Mouse (Mus musculus) heart, postnatal 10 days (tissue): ENCODE measurements around the gene Sox6. TPM values are rescaled to one million over a fixed set of nuclear protein-coding genes. Genes with fewer than 3 reads are reported as not detected.
A peak's percentile ranks its signal among the peaks of the same experiment; 100 is the strongest.
"Not testable (repeated sequence)": the region's sequence is repeated elsewhere in the genome, so short reads cannot be mapped to it uniquely, and the experiment has no call there.

Experiments used
- DNase-seq, 2 experiments: peaks; one replicate each; pipeline ENCODE4 v3.0.0; 2021
- intact Hi-C: fragments of 180-260 bp; cut with DNase I; formaldehyde crosslinking; loops from one replicate; pipeline ENCODE4 v1.15.1; 2025
- total RNA-seq, 2 experiments: library from RNA; stranded (reverse); gene quantifications; 2 replicates each; pipeline ENCODE4 v1.2.3; 2021

Gene Sox6
- total RNA-seq, 2 experiments from 2014 or later: 22.9 to 30.3 TPM

GRCm38 (mm10) chr7:115684142-115684541 lies 354.5 kb downstream of the Sox6 start:
- intact Hi-C loops: no loop called here

GRCm38 (mm10) chr7:115671749-115672148 lies 366.8 kb downstream of the Sox6 start:
- DNase-seq: no peak
- intact Hi-C loops: no loop called here

More at GRCm38 (mm10) chr7:115684142-115684541, 354.5 kb downstream of the Sox6 start:
- no peak for DNase-seq

GRCm38 (mm10) chr7:115671272-115671671 lies 367.3 kb downstream of the Sox6 start:
- intact Hi-C loops: no loop called here
- peak; percentile 12 to 15 for DNase-seq

DNA sequence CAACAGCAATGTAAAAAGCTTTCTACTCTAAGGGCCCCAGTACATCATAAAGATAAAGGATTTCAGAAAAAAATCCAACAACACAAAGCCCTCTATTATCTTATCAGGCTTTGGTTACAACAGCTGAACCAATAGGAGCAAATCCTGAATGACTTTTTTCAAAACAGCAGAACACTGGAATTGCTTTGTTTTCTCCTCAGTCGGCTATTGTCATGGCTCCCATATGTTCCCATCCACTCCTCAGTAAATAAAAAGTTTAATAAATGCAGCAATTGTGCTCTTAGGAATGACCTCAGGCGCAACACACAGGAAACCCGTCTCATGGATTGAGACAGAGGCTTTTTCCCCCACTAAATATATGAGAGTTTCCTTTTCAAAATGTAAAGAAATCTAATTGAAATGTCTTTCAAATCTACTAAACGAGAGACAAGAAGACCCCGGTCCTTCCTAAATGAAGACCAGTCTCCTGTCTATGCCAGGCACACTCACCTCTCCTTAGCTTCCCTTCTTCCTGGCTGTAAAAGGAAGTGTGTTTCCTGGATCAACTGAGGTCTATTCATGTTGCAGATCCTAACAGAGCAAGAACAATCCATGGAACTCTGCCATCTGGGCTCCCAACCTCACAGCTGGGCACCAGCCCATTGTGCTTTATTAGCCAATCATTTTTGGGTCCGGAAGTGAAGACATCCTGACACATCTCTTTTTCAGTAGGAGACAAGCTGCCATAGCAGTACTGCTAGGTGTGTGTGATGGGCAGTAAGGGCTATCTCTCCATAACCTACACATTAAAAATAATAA lies 369.2 kb downstream of the Sox6 start:
- DNase-seq: peak; percentile 50 to 65
- intact Hi-C loops: loop anchor here (10.0 kb wide), 1 partner anchor 365 kb away; the partner anchor contains the start of genes 1110004F10Rik and Sox6

DNA sequence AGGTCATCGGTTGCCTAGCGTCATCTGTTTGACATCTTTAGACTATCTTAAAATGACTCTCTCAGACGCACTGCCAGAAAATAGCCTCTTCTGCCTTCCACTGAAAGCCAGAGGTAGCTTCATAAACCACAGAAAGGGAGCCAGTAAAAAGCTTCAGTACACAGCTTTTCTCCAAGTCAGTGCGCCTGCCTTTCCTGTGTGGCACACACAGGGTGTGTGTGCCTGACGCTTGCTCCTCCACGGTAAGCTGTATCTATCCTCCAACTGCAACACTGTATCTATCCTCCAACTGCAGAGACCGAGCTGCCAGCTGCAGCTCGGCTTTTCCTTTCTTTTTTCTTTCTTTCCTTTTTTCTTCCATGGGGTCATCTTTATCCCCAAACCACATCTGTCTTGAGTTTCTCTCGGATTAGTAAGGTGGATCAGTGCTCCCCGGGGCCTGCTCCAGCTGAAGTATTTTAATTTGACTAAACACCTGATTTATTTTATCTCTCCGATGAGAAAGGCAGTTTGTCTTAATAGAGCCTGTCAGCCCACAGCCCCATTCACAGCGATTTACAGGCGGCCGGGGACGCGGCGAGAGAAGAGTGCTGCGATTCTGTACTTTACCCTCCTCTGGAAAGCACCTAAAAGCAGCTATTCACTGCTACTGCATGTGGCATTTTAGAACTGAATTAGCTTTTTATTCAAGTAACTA lies 371.8 kb downstream of the Sox6 start:
- DNase-seq: peak in 1 of 2 experiments; percentile 15
- intact Hi-C loops: loop anchor here (10.0 kb wide), 1 partner anchor 368 kb away; the partner anchor contains the start of genes 1110004F10Rik and Sox6

- DNase-seq: no peak
- intact Hi-C loops: loop anchor here (10.0 kb wide), 1 partner anchor 371 kb away; the partner anchor contains the start of genes 1110004F10Rik and Sox6
Observed at GRCm38 (mm10) chr7:115663399-115663798, 375.2 kb downstream of the Sox6 start.

- intact Hi-C loops: loop anchor here (10.0 kb wide), 1 partner anchor 373 kb away; the partner anchor contains the start of genes 1110004F10Rik and Sox6
- no peak for DNase-seq
Observed at GRCm38 (mm10) chr7:115662121-115662520, 376.5 kb downstream of the Sox6 start.

GRCm38 (mm10) chr7:115646696-115647095 lies 391.9 kb downstream of the Sox6 start:
- intact Hi-C loops: no loop called here
- DNase-seq: no peak

- intact Hi-C loops: no loop called here
- no peak for DNase-seq
Observed at GRCm38 (mm10) chr7:115645971-115646447, 392.6 kb downstream of the Sox6 start.

DNA sequence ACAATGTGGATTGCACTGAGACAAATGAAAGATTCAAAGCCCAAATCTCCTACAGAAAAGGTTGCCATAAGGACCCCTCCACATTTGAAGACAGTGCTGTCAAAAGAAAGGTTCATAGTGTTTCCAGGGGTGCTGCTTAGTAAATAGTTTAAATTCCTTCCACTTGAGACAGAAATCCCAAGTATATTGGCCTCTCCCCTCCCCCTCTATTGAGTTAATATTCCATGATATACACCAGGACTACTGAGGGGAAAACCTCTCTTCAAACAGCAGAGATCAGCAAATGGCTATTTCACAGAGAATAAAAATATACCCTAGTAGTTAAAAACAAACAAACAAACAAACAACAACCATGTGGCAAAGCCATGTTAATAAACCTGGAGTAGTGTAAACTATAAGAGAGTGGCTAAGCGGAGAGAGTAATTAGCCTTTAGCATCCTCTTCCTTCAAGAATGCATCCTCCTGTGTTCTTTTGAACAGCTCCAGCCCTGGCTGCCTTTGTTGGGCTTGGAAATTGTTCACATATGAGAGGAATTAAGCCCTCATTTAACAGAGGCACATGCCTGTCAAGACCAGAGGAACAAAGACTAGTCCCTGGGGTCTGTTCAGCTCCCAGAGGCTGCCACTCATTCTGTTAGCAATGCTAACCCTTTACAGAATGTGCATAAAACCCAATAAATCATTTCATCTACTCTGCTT lies 393.2 kb downstream of the Sox6 start:
- intact Hi-C loops: no loop called here

GRCm38 (mm10) chr7:115630691-115631090 lies 407.9 kb downstream of the Sox6 start:
- DNase-seq: no peak
- intact Hi-C loops: no loop called here

More for the DNA sequence above, 393.2 kb downstream of the Sox6 start:
- DNase-seq: no peak

DNA sequence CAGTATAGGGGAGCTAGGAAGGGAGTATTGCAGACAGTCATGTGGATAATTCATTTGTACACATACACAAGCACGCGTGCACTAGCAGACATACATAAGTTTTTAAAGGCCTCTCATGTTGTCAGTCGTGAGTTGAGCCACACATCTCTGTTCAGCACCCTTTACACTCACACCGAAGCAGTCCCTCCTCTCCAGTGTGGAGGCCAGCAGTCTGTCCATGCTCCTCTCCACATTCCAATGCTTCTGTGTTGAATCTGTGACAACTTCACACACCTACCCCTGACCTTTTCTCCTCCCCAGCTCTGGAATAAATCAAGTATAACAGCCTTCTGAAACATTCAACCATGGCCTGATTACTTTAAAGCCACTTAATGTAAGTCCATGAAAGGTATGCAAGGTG lies 408.3 kb downstream of the Sox6 start:
- intact Hi-C loops: no loop called here
- no peak for DNase-seq

DNA sequence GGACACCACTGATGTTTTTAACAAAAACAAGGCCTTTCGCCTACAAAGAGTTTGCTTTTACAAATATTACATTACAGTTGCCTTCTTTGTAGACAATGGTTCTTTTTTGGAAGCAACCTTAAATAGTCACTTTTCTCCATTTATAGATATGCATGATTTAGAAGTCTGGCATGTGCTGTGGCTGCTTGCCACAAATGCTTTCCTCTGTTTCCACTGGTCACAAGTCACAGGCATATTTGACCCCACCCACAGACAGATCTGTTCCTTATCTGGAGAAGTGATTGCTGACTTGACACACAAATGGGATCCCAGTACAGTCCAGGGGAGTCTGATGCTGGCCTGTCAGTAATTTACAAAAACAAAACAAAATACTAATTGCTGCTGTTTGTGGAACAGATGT lies 409.8 kb downstream of the Sox6 start:
- peak in 1 of 2 experiments; percentile 18 for DNase-seq
- intact Hi-C loops: no loop called here

DNA sequence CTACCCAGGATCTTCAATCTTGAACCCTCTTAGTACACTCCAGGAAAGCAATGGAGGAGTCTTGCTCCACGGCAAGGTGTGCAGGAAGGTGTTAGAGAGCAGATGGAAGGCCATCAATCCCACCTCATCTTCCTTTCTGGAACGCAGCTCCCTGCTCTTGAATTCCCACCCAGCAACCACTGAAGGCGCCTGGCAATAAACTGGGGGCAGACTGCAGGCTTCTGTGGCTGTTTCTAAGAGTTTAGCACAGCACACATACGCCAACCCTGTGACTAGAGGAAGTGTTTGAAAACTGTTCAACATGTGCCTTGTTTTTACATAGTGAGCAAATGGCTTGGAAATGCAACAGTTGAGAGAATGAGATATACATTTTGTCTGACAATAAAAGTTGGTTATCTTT lies 412.6 kb downstream of the Sox6 start:
- intact Hi-C loops: no loop called here
- no peak for DNase-seq

DNA sequence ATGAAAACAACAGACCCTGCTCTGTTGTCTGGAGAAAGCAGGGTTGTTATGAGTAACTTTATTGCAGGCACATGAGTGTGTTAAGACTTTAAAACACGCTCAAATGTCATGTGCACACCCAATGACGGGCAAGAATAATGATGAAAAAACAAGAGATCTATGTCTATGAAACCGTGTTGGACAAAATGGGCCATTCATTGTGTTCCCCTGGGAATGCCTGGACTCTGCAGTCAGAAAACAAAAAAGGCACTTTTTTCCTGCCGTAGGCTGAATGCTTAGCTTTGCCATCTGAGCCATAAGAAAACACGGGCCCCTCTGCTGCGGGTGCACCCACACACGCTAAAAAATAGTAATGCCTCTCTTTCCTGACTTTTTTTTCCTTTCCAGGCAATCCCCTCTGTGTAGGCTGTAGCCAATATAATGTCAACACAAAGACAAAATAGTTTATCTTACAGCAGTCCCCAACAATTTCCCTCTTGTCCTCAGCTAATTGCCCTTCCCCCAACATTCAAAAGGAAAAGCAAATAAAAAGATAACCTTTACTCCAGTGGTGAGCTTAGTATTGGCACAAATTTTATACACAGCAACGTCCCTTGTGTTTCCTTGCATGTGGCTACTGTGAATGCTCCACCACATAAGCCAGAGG lies 413.6 kb downstream of the Sox6 start:
- DNase-seq: peak; percentile 6 to 20
- intact Hi-C loops: no loop called here

GRCm38 (mm10) chr7:115624451-115624850 lies 414.1 kb downstream of the Sox6 start:
- intact Hi-C loops: no loop called here
- DNase-seq: no peak

GRCm38 (mm10) chr7:115615697-115616237 lies 422.8 kb downstream of the Sox6 start:
- intact Hi-C loops: no loop called here
- peak; percentile 29 to 41 for DNase-seq

DNA sequence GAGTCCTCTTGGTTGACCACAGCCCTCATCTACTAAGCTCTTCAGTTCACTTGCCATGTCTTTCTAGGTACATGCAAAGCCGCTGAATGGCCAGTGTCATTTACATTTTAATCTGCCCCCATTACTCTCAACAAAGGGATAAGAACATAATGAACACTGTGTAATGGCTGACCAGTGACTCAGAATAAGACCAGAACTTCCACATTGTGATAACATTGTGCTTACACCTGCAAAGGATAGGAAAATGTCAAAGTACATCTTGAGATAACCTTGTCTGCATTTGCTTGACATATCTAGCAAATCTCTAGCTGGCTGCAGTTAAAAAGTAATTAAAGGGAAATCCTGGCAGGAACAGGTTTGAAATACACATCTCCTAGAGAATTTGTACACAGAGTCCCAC lies 431.1 kb downstream of the Sox6 start:
- no peak for DNase-seq
- intact Hi-C loops: no loop called here

DNA sequence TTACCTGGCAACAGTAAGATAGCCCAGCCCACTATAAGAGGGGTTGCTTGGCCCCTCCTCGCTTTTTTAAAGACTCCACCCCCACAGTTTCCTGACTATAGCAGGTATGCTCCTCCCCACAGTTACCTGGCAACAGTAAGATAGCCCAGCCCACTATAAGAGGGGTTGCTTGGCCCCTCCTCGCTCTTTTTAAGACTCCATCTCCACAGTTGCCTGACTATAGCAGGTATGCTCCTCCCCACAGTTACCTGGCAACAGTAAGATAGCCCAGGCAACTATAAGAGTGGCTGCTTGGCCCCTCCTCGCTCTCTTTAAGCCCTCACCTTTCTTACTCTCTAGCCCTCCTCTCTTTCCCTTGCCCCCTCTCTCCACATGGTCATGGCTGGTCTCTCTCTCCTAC lies 432.5 kb downstream of the Sox6 start:
- DNase-seq, intact Hi-C loops: not testable (repeated sequence)

DNA sequence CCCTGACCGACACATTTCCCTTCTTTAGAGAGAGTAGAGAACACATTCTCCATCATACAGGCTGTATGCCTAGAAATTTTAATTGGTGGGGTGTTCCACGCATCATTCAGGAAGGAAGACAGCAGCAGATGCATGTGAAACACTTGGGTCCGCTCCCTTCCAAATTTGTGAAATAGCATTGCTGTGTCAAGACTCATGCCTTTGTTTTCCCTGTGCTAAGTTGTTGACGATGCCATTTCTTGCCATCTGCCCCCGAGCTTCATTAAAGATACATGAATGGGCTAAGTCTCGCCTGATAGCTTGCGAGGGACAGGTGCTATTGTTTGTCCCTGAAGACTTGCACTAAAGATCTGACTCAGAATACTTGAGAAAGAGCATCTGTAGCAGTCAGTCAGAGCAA lies 433.7 kb downstream of the Sox6 start:
- DNase-seq: no peak
- intact Hi-C loops: no loop called here
